Mouse (Mus musculus) midbrain, embryonic 11.5 days (tissue): Measurements from ENCODE around the gene Map3k20. TPM values are rescaled to one million over a fixed set of nuclear protein-coding genes. Genes with fewer than 3 reads are reported as not detected.

Experiments
- ATAC-seq: fragments of 200-750 bp; cut with Nextera tagmentation; 2 replicates; pipeline ENCODE4 v1.8.0; 2017; ENCODE audit warnings: moderate TSS enrichment, moderate library complexity; ENCODE audit not compliant: low FRiP score
- DNase-seq: peaks from one replicate; pipeline ENCODE4 v3.0.0; 2015; ENCODE audit warnings: low spot score; ENCODE audit errors: missing footprints
- H3K27ac ChIP-seq: fragments of 300-500 bp; sonication (generic); 2 replicates; pipeline ENCODE4 v1.5.1; 2014; ENCODE audit warnings: low read depth, low read length
- H3K27me3 ChIP-seq: fragments of 300-500 bp; sonication (generic); 2 replicates; pipeline ENCODE4 v1.6.1; 2014; ENCODE audit warnings: mild to moderate bottlenecking, low read length, moderate library complexity, mixed read lengths; ENCODE audit not compliant: control insufficient read depth, insufficient read depth
- H3K36me3 ChIP-seq: fragments of 300-500 bp; sonication (generic); 2 replicates; pipeline ENCODE4 v1.6.1; 2014; ENCODE audit warnings: mild to moderate bottlenecking, low read length, moderate library complexity, mixed read lengths; ENCODE audit not compliant: control insufficient read depth, insufficient read depth
- H3K4me1 ChIP-seq: fragments of 300-500 bp; sonication (generic); 2 replicates; pipeline ENCODE4 v1.6.1; 2014; ENCODE audit warnings: low read length; ENCODE audit not compliant: control insufficient read depth, insufficient read depth
- H3K4me2 ChIP-seq: fragments of 300-500 bp; sonication (generic); 2 replicates; pipeline ENCODE4 v1.6.1; 2014; ENCODE audit warnings: mild to moderate bottlenecking, moderate library complexity
- H3K4me3 ChIP-seq: fragments of 300-500 bp; sonication (generic); 2 replicates; pipeline ENCODE4 v1.5.1; 2014; ENCODE audit warnings: low read depth, low read length
- H3K9ac ChIP-seq: fragments of 300-500 bp; sonication (generic); 2 replicates; pipeline ENCODE4 v1.6.1; 2014; ENCODE audit warnings: low read length
- H3K9me3 ChIP-seq: fragments of 300-500 bp; sonication (generic); 2 replicates; pipeline ENCODE4 v1.6.1; 2016; ENCODE audit warnings: low read length; ENCODE audit not compliant: control insufficient read depth
- WGBS: fragments of 180-500 bp; shearing (Covaris S2); extraction: QIAGEN DNeasy Blood & Tissue Kit; methylation state at CpG from one replicate; pipeline ENCODE4 v1.1.7; 2014; 5-methylcytosine and 5-hydroxymethylcytosine counted together
- polyA plus RNA-seq: library from polyadenylated mRNA; unstranded; fragments of >200 nt; fragmentation: Nextera tagmentation; extraction: Ambion mirVana; gene quantifications from 2 replicates; pipeline ENCODE4 v1.2.1, GENCODE M21; 2014

Gene Map3k20
- polyA plus RNA-seq, 1 experiment from 2014 or later: 7.5 TPM

- ATAC-seq (no peak), DNase-seq (no peak)
- no peaks in the 10 kb centered on the region for H3K4me1 ChIP-seq
Measured at GRCm38 (mm10) chr2:72308351-72308750, 22.9 kb downstream of the Map3k20 start.

DNA sequence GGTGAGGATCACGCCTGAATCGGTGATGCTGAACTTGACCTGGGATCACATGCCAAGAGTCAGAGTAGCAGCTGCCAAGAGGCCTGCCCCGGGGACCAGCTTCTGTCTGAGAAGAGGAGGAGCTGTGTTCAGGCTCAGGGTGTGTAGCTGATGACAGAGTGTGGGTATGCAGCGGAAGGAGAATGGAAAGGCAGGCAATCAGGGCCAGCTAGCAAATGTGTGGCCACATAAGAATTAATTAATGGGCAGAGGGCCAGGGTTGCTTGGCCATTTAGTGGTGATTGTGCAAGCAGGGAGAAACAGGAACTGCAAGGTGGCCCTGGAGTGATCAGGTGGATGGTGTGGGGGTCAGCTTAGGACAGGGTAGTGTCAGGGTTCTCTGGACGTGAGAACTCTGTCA is 23.5 kb downstream of the Map3k20 start:
- no peak overlapping the region for H3K27ac ChIP-seq
- no peaks in the 10 kb centered on the region for H3K4me1 ChIP-seq
- no peak overlapping the region for H3K4me3 ChIP-seq
- H3K9ac ChIP-seq: no peak overlapping the region
- ATAC-seq: no peak
- 90% methylated on average over 5 of the region's 5 CpGs for WGBS
- no peak overlapping the region for H3K4me2 ChIP-seq
- no peaks in the 10 kb centered on the region for H3K9me3 ChIP-seq
- no peak for DNase-seq
- no peaks in the 10 kb centered on the region for H3K27me3 ChIP-seq
- H3K36me3 ChIP-seq: no peaks in the 10 kb centered on the region

More at GRCm38 (mm10) chr2:72308351-72308750, 22.9 kb downstream of the Map3k20 start:
- no peak overlapping the region for H3K4me2 ChIP-seq
- WGBS: 96% methylated on average over 5 of the region's 5 CpGs
- H3K36me3 ChIP-seq: no peaks in the 10 kb centered on the region
- H3K27ac ChIP-seq: no peak overlapping the region
- H3K27me3 ChIP-seq: no peaks in the 10 kb centered on the region
- H3K4me3 ChIP-seq: no peak overlapping the region
- no peak overlapping the region for H3K9ac ChIP-seq
- no peaks in the 10 kb centered on the region for H3K9me3 ChIP-seq

GRCm38 (mm10) chr2:72311486-72311885 is 26.0 kb downstream of the Map3k20 start:
- Histone ChIP-seq H3K4me2 (no peak overlapping the region), H3K9ac (no peak overlapping the region), H3K36me3 (no peaks in the 10 kb centered on the region), H3K27me3 (no peaks in the 10 kb centered on the region), H3K9me3 (no peaks in the 10 kb centered on the region), H3K4me1 (no peaks in the 10 kb centered on the region), H3K27ac (no peak overlapping the region), H3K4me3 (no peak overlapping the region)
- peak; percentile 53 for DNase-seq
- no peak for ATAC-seq
- 77% methylated on average over 8 of the region's 8 CpGs for WGBS

GRCm38 (mm10) chr2:72313312-72313711 is 27.9 kb downstream of the Map3k20 start:
- no peak overlapping the region for H3K27ac ChIP-seq
- H3K4me1 ChIP-seq: no peaks in the 10 kb centered on the region
- no peaks in the 10 kb centered on the region for H3K36me3 ChIP-seq
- H3K27me3 ChIP-seq: no peaks in the 10 kb centered on the region
- 85% methylated on average over 11 of the region's 11 CpGs for WGBS
- ATAC-seq: no peak
- peak; percentile 51 for DNase-seq
- H3K4me3 ChIP-seq: no peak overlapping the region
- no peak overlapping the region for H3K4me2 ChIP-seq
- H3K9ac ChIP-seq: no peak overlapping the region
- H3K9me3 ChIP-seq: no peaks in the 10 kb centered on the region

DNA sequence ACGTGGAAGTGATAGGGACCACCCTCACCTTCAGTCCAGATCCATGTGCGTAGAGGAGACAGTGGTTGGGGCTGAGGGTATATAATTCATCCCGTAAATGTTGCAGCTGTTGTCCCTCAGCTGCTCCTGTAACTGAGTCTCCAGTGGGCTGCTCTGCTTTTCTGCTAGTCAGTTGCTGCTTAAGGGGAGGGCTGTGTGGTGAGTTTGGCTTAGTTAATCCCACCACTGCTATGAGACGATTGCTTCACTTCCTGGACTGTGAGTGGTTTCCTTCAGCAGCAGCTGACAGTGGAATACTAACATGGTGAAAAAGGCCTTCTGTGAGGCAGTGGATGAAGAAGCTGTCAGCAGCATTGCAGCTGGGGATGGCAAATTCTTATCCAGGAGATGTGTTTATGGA is 33.0 kb downstream of the Map3k20 start:
- WGBS: 78% methylated on average over 4 of the region's 4 CpGs
- ATAC-seq: no peak
- no peaks in the 10 kb centered on the region for H3K36me3 ChIP-seq

GRCm38 (mm10) chr2:72319028-72319798 is 33.8 kb downstream of the Map3k20 start:
- Histone ChIP-seq H3K9ac (no peak overlapping the region), H3K36me3 (no peaks in the 10 kb centered on the region), H3K4me2 (no peak overlapping the region), H3K9me3 (no peaks in the 10 kb centered on the region), H3K4me3 (no peak overlapping the region), H3K4me1 (peaks cover 3% of the 10 kb centered on the region; the same call in 1 of the 2 replicates), H3K27me3 (no peaks in the 10 kb centered on the region), H3K27ac (no peak overlapping the region)
- ATAC-seq (no peak), DNase-seq (peak; percentile 21)
- 81% methylated on average over 7 of the region's 7 CpGs for WGBS

More for the DNA sequence above, 33.0 kb downstream of the Map3k20 start:
- no peak overlapping the region for H3K4me3 ChIP-seq
- no peak overlapping the region for H3K9ac ChIP-seq
- peak; percentile 69 for DNase-seq
- peaks cover 3% of the 10 kb centered on the region; the same call in 1 of the 2 replicates for H3K4me1 ChIP-seq
- H3K27me3 ChIP-seq: no peaks in the 10 kb centered on the region
- H3K27ac ChIP-seq: no peak overlapping the region
- no peaks in the 10 kb centered on the region for H3K9me3 ChIP-seq
- no peak overlapping the region for H3K4me2 ChIP-seq

- WGBS: 78% methylated on average over 2 of the region's 2 CpGs
- H3K27ac ChIP-seq: no peak overlapping the region
- no peaks in the 10 kb centered on the region for H3K27me3 ChIP-seq
- H3K4me3 ChIP-seq: no peak overlapping the region
- no peak overlapping the region for H3K9ac ChIP-seq
- H3K4me2 ChIP-seq: no peak overlapping the region
- no peaks in the 10 kb centered on the region for H3K9me3 ChIP-seq
- ATAC-seq: no peak
- DNase-seq: peak; percentile 12
- peaks cover 3% of the 10 kb centered on the region; the same call in 1 of the 2 replicates for H3K4me1 ChIP-seq
- H3K36me3 ChIP-seq: no peaks in the 10 kb centered on the region
Measured at GRCm38 (mm10) chr2:72320661-72321060, 35.2 kb downstream of the Map3k20 start.

DNA sequence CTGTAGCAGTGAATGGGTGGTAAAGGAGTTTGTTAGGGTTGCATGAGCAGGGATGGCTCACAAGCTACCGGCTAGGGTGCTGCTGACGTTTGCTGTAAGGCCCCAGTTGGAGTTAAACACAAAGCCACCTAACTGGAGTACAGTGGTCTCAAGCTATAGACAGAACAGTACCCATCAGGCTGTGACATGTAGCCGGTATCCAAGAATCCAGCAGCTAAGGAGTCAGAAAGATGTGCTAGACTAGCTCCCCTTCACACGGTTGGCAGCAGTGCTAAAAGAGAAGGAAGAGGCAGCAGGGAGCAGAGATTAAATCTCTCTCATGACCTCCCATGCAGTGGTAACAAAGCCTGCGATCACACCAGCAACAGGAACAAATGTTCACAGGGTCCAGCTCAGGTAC is 36.2 kb downstream of the Map3k20 start:
- H3K36me3 ChIP-seq: no peaks in the 10 kb centered on the region
- DNase-seq (peak; percentile 87), ATAC-seq (no peak)
- H3K27me3 ChIP-seq: no peaks in the 10 kb centered on the region
- H3K4me1 ChIP-seq: peaks cover 7% of the 10 kb centered on the region
- 64% methylated on average over 5 of the region's 5 CpGs for WGBS
- no peak overlapping the region for H3K4me3 ChIP-seq
- H3K9me3 ChIP-seq: no peaks in the 10 kb centered on the region
- no peak overlapping the region for H3K9ac ChIP-seq
- no peak overlapping the region for H3K27ac ChIP-seq
- H3K4me2 ChIP-seq: no peak overlapping the region

- no peaks in the 10 kb centered on the region for H3K9me3 ChIP-seq
- DNase-seq (peak; percentile 75), ATAC-seq (no peak)
- H3K4me3 ChIP-seq: no peak overlapping the region
- no peak overlapping the region for H3K27ac ChIP-seq
- H3K4me2 ChIP-seq: no peak overlapping the region
- WGBS: 75% methylated on average over 11 of the region's 11 CpGs
- no peak overlapping the region for H3K9ac ChIP-seq
- no peaks in the 10 kb centered on the region for H3K36me3 ChIP-seq
- no peaks in the 10 kb centered on the region for H3K27me3 ChIP-seq
- peaks cover 7% of the 10 kb centered on the region for H3K4me1 ChIP-seq
Measured at GRCm38 (mm10) chr2:72322681-72323353, 37.4 kb downstream of the Map3k20 start.
